Mouse (Mus musculus): ENCODE measurements around the gene Agr2. TPM values are rescaled to one million over a fixed set of nuclear protein-coding genes. Genes with fewer than 3 reads are reported as not detected.

Gene Agr2
- total and polyA plus RNA-seq, 3 experiments = not detected

DNA sequence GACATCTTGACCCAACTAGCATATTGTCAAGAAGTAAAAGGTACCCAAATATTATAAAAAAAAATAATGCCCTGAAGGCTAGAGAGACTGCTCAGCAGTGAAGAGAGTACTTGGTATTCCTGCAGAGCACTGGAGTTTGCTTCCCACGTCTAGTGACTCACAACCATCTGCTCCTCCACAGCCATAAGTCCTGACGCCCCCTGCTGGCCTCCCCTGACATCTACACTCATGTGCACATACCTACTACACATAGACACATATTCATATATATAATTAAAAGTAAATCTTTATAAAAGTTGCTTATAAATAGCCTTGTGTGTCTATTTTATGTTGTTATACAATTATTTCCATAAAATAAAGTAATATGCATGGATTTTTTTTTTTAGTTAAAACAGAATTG lies 25.1 kb downstream of the Agr2 start:
- Histone ChIP-seq H3K9ac (ENCODE audit: insufficient read depth, low read depth) (no peak overlapping the region), H3K27ac (ENCODE audit: insufficient read depth, low read depth) (no peak overlapping the region), H3K79me2 (replicated peaks; ENCODE audit: control insufficient read depth, extremely low read depth, insufficient read depth, poor library complexity, severe bottlenecking) (no peaks in the 10 kb centered on the region), H3K27me3 (replicated peaks) (no peaks in the 10 kb centered on the region), H3K4me2 (ENCODE audit: insufficient read depth, low read depth, poor library complexity, severe bottlenecking) (no peak overlapping the region), H3K4me3 (replicated peaks in 1 of 3; ENCODE audit: low read depth in 2 of 3, low read length in 2 of 3, poor library complexity in 1 of 3) (no peak overlapping the region), H3K9me3 (replicated peaks; ENCODE audit: low read length) (no peaks in the 10 kb centered on the region), H3K36me3 (replicated peaks in 1 of 2; ENCODE audit: control insufficient read depth in 1 of 2, insufficient read depth in 1 of 2, low read length in 1 of 2) (peaks cover 12 to 15% of the 10 kb centered on the region in 2 experiments), H3K4me1 (ENCODE audit: control insufficient read depth in 1 of 2, insufficient read depth in 2 of 2) (peaks cover 0 to 21% of the 10 kb centered on the region in 2 experiments; a peak in 2 of 4 replicates)
- dilution Hi-C loops (cut with MboI; ENCODE audit: extremely low pct_ligation_motif_present, extremely low pct_unique_long_range_greater_than_20kb, low sequenced_read_pairs) (no loop called here), in situ Hi-C loops (cut with MboI; ENCODE audit: low pct_ligation_motif_present, low pct_unique_long_range_greater_than_20kb, low sequenced_read_pairs) (no loop called here)
- TF ChIP-seq BHLHE40 (IDR thresholded peaks at IDR 0.05; ENCODE audit: low read depth, low read length) (no peak), USF2 (conservative IDR thresholded peaks at IDR 0.05; ENCODE audit: low read depth, low read length) (no peak), MEF2A (IDR thresholded peaks at IDR 0.05; ENCODE audit: borderline replicate concordance, low read depth, low read length) (no peak), TBP (conservative IDR thresholded peaks at IDR 0.05; ENCODE audit: low read depth, low read length) (no peak), KAT2A (IDR thresholded peaks at IDR 0.05; ENCODE audit: insufficient replicate concordance, low read length) (no peak), CTCF (conservative IDR thresholded peaks at IDR 0.05 in 1 of 2, IDR thresholded peaks at IDR 0.05 in 1 of 2; ENCODE audit: low read depth in 2 of 2, low read length in 2 of 2) (no peak; a peak in 1 of 4 replicates), E2F4 (IDR thresholded peaks at IDR 0.05; ENCODE audit: insufficient replicate concordance, low read depth, low read length) (no peak), ZC3H11A (IDR thresholded peaks at IDR 0.05; ENCODE audit: low read depth, low read length) (no peak), MAFK (IDR thresholded peaks at IDR 0.05; ENCODE audit: insufficient replicate concordance, low read length) (no peak), RAD21 (IDR thresholded peaks at IDR 0.05; ENCODE audit: low read depth, low read length) (no peak), UBTF (IDR thresholded peaks at IDR 0.05; ENCODE audit: low read depth, low read length) (no peak), SIN3A (IDR thresholded peaks at IDR 0.05; ENCODE audit: low read length) (no peak), NRF1 (IDR thresholded peaks at IDR 0.05; ENCODE audit: low read depth, low read length) (no peak), CHD2 (IDR thresholded peaks at IDR 0.05; ENCODE audit: low read length) (no peak), PAX5 (IDR thresholded peaks at IDR 0.05; ENCODE audit: low read length) (no peak), JUND (conservative IDR thresholded peaks at IDR 0.05; ENCODE audit: low read depth, low read length) (no peak), NELFE (IDR thresholded peaks at IDR 0.05; ENCODE audit: low read depth, low read length) (no peak)
- no peak for DNase-seq (ENCODE audit: extremely low read depth)

DNA sequence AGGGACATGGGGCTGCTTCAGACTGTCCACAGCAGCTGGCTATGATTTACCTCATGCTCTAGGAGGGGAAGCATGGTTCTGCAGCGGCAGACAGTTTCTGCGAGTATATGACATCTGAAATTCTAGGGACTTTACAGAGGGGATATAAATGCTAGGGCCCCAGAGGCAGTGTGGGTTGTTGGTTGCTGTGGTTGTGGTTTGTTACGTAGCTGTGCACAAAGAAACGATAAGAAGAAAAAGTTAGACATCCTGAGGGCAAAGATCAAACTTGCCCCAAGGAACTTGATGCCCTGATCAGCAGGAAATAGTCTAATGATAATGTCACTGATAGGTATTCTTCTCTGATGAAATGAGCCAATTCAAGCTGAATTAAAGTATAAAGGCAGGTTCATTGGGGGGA lies 26.9 kb downstream of the Agr2 start:
- Histone ChIP-seq H3K27ac (ENCODE audit: insufficient read depth, low read depth) (no peak overlapping the region), H3K36me3 (replicated peaks in 1 of 2; ENCODE audit: control insufficient read depth in 1 of 2, insufficient read depth in 1 of 2, low read length in 1 of 2) (peaks cover 12 to 15% of the 10 kb centered on the region in 2 experiments), H3K9me3 (replicated peaks; ENCODE audit: low read length) (no peaks in the 10 kb centered on the region), H3K4me2 (ENCODE audit: insufficient read depth, low read depth, poor library complexity, severe bottlenecking) (no peak overlapping the region), H3K27me3 (replicated peaks) (no peaks in the 10 kb centered on the region), H3K4me3 (replicated peaks in 1 of 3; ENCODE audit: low read depth in 2 of 3, low read length in 2 of 3, poor library complexity in 1 of 3) (no peak overlapping the region), H3K4me1 (ENCODE audit: control insufficient read depth in 1 of 2, insufficient read depth in 2 of 2) (peaks cover 0 to 22% of the 10 kb centered on the region in 2 experiments; a peak in 2 of 4 replicates), H3K9ac (ENCODE audit: insufficient read depth, low read depth) (no peak overlapping the region), H3K79me2 (replicated peaks; ENCODE audit: control insufficient read depth, extremely low read depth, insufficient read depth, poor library complexity, severe bottlenecking) (no peaks in the 10 kb centered on the region)
- TF ChIP-seq NELFE (IDR thresholded peaks at IDR 0.05; ENCODE audit: low read depth, low read length) = no peak
- TF ChIP-seq POLR2AphosphoS2 (IDR thresholded peaks at IDR 0.05; ENCODE audit: low read depth, low read length) = no peak
- no peak for TF ChIP-seq MEF2A (IDR thresholded peaks at IDR 0.05; ENCODE audit: borderline replicate concordance, low read depth, low read length)
- TF ChIP-seq MAFK (IDR thresholded peaks at IDR 0.05; ENCODE audit: insufficient replicate concordance, low read length) = no peak
- TF ChIP-seq KAT2A (IDR thresholded peaks at IDR 0.05; ENCODE audit: insufficient replicate concordance, low read length) = no peak
- TF ChIP-seq ZC3H11A (IDR thresholded peaks at IDR 0.05; ENCODE audit: low read depth, low read length) = no peak
- in situ Hi-C loops (cut with MboI; ENCODE audit: low pct_ligation_motif_present, low pct_unique_long_range_greater_than_20kb, low sequenced_read_pairs) (no loop called here), dilution Hi-C loops (cut with MboI; ENCODE audit: extremely low pct_ligation_motif_present, extremely low pct_unique_long_range_greater_than_20kb, low sequenced_read_pairs) (no loop called here)
- DNase-seq (ENCODE audit: extremely low read depth) = no peak

Data from CH12.LX (cell line).